Mouse (Mus musculus): ENCODE results near the gene Yap1.

The Yap1 gene

GRCm38 (mm10) chr9:8004370-8004991 lies at the start of gene Yap1:
TSS of gene Yap1 (minus strand) at chr9:8004596.
- peak; percentile 88 for DNase-seq (ENCODE audit: low spot score)

- no peak for DNase-seq (ENCODE audit: low spot score)
Measured at GRCm38 (mm10) chr9:8043044-8043387, 38.6 kb upstream of the Yap1 start.

GRCm38 (mm10) chr9:8042338-8043043 lies 38.1 kb upstream of the Yap1 start, which contains the start of gene Cfap300:
TSS of gene Cfap300 (minus strand) at chr9:8042823.
- DNase-seq (ENCODE audit: low spot score): peak; percentile 94

- DNase-seq (ENCODE audit: low spot score): no peak
Measured at GRCm38 (mm10) chr9:8035546-8035945, 31.1 kb upstream of the Yap1 start.

GRCm38 (mm10) chr9:8035091-8035490 lies 30.7 kb upstream of the Yap1 start:
- DNase-seq (ENCODE audit: low spot score): no peak

- no peak for DNase-seq (ENCODE audit: low spot score)
Measured at GRCm38 (mm10) chr9:8034143-8034542, 29.7 kb upstream of the Yap1 start.

- no peak for DNase-seq (ENCODE audit: low spot score)
Measured at GRCm38 (mm10) chr9:8032847-8033246, 28.5 kb upstream of the Yap1 start.

- DNase-seq (ENCODE audit: low spot score): no peak
Measured at GRCm38 (mm10) chr9:8018609-8019008, 14.2 kb upstream of the Yap1 start.

- no peak for DNase-seq (ENCODE audit: low spot score)
Measured at GRCm38 (mm10) chr9:8017253-8017913, 13.0 kb upstream of the Yap1 start.

GRCm38 (mm10) chr9:8003301-8004271 lies 810 bp downstream of the Yap1 start:
- DNase-seq (ENCODE audit: low spot score): peak; percentile 54

- no peak for DNase-seq (ENCODE audit: low spot score)
Measured at GRCm38 (mm10) chr9:8002806-8003205, 1.6 kb downstream of the Yap1 start.

- DNase-seq (ENCODE audit: low spot score): no peak
Measured at GRCm38 (mm10) chr9:8001352-8001751, 3.0 kb downstream of the Yap1 start.

GRCm38 (mm10) chr9:7994275-7994674 lies 10.1 kb downstream of the Yap1 start:
- no peak for DNase-seq (ENCODE audit: low spot score)

- no peak for DNase-seq (ENCODE audit: low spot score)
Measured at GRCm38 (mm10) chr9:7992651-7993050, 11.7 kb downstream of the Yap1 start.

GRCm38 (mm10) chr9:7990897-7991296 lies 13.5 kb downstream of the Yap1 start:
- DNase-seq (ENCODE audit: low spot score): no peak

- no peak for DNase-seq (ENCODE audit: low spot score)
Measured at GRCm38 (mm10) chr9:7987119-7987518, 17.3 kb downstream of the Yap1 start.

GRCm38 (mm10) chr9:7984287-7984686 lies 20.1 kb downstream of the Yap1 start:
- DNase-seq (ENCODE audit: low spot score): no peak

- no peak for DNase-seq (ENCODE audit: low spot score)
Measured at GRCm38 (mm10) chr9:7983665-7984064, 20.7 kb downstream of the Yap1 start.

GRCm38 (mm10) chr9:7980162-7980561 lies 24.2 kb downstream of the Yap1 start:
- no peak for DNase-seq (ENCODE audit: low spot score)

- DNase-seq (ENCODE audit: low spot score): no peak
Measured at GRCm38 (mm10) chr9:7979153-7979916, 25.1 kb downstream of the Yap1 start.

- no peak for DNase-seq (ENCODE audit: low spot score)
Measured at GRCm38 (mm10) chr9:7978502-7978901, 25.9 kb downstream of the Yap1 start.
